Mouse (Mus musculus): ENCODE results near the gene Col26a1.

The Col26a1 gene

GRCm38 (mm10) chr5:136882788-136883439 lies at the start of gene Col26a1:
Gene Col26a1, minus strand, starts transcription at chr5:136883209.
- peak; percentile 47 for DNase-seq

- DNase-seq = no peak
Measured at GRCm38 (mm10) chr5:136931896-136932295, 48.9 kb upstream of the Col26a1 start.

- DNase-seq = peak; percentile 94
Measured at GRCm38 (mm10) chr5:136929073-136929472, 46.1 kb upstream of the Col26a1 start.

DNA sequence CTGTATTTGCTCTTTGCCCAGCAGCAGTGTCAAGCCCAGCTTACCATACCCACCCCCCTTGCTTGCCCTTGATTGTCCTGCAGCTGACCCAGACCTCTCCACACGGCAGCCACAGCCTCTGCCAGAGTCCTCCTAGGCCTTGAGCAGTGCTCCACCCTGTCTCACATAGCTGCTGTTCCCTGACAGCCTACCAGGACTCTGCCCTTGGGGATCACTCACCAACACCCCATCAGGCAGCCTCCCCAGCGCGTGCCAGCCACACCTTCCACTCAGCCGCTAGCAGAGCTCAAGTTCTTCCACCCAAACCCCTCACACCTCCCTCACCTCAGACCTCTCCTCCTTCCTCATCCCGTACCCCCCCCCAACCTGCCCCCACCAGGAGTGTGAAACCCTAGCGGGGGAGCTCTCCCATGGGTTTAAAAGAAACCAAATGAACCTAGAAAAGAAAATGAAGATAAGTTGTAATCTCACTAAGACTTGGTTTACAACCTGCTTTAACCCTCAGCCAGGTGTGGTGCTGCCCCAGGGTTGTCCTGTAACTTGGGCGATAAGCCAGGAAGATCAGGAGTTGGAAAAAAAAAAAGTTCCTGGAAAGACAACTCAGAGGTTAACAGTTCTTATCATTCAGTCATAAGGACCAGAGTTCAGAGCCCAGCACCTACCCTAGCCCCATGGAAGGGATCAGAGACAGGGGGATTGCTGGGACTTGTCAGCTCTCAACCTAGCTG lies 40.9 kb upstream of the Col26a1 start:
- no peak for DNase-seq

DNA sequence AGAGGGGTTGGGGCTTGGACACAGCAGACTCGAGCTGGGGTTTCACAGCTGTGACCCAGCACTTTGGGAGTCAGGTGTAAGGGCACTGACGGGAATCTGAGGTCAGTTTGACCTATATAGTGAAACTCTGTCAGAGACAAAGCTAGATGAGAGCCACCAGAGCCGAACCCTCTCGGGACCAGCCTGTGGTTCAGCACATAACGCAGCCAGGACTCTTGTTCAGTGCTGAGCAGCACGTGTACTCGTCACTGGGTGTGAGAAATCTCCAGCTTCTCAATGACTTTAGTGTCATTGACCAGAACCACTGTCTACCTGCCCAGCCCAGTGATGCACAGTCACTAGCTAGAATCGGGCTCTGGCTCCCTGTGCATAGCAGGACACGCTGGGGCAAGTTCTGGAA lies 39.8 kb upstream of the Col26a1 start:
- DNase-seq = no peak

DNA sequence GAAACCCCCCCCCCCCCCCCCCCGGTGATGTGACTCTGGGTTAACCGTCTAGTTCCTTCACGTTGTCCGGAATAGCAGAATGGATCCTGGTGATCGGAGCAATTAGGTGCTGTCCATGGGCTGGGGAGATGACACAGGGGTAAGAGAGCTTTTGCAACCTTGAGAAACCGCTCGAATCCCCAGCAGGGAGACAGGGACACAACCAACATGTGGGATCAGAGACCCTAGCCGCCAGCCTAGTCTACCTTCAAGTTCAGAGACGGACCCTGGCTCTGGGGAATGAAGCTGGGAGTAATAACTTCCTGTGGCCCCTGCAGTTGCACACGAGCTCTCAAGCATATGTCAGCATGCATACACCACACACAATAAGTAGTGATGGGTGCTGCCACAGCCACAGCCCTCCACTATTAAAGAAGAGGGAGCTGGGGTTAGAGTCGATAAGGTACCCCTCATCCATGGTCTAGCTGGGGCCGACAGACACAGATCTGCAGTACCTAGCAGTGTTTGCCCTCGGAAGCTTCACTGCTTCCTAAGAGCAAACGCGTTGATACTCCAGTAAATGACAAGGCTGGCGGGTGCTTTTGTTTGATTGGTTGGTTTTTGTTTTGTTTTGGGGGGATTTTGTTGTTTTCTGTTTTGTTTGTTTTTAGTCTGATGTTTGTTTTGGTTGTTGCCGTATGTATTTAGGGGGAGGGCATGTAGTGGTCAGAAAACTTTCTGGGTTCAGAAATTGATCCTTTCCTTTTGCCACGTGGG lies 36.7 kb upstream of the Col26a1 start:
- DNase-seq = peak; percentile 12

- peak; percentile 92 for DNase-seq
Measured at GRCm38 (mm10) chr5:136918655-136919472, 35.9 kb upstream of the Col26a1 start.

DNA sequence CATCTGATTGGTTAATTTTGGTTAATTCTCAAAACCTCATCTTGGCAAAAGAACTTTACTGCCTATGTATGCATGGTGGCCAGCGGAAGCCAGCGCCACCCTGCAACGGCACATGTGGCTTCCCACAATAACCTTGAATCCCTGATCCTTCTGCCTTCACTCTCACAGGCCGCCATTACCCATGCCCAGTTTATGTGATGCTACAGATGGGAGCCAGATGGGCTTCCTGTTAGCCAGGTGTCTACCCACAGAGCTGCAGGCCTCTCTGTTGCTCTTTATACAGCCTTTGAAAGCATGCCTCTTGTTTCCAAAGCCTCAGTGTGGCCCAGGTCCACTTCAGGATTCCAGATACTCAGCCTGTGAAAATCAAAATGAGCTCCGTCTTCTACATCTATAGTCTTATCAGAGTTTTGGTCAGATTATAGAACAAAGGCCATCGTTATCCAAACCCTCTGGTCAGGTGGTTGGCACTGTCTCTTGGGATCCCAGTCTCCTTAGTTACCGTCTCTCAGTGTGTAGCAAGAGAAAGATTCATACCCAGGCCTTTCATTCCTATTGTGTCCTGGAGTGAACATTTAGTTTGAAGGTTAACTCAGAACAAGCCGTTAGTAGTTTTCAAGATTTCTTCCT lies 34.7 kb upstream of the Col26a1 start:
- DNase-seq = no peak

DNA sequence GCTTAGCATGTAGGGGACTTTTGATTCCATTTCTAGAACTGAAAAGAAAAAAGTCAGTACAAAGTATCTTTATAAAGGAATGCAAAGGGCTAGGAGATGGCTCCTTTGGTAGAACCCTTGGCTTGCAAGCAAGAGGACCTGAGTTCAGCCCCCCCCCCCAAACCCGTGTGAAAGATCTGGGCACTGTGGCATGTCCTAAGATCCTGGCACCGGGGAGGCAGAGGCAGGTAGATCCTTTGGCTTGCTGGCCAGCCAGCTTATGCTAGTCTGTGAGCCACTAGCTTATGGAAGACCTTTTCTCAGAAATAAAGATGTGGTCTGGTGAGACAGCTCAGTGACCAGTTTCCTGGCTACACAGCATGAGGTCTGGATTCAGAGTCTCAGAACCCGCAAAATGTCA lies 31.2 kb upstream of the Col26a1 start:
- DNase-seq = no peak

GRCm38 (mm10) chr5:136907991-136908857 lies 25.2 kb upstream of the Col26a1 start, which contains the start of gene Ift22:
Gene Ift22, plus strand, starts transcription at chr5:136908150.
- peak; percentile 97 for DNase-seq

DNA sequence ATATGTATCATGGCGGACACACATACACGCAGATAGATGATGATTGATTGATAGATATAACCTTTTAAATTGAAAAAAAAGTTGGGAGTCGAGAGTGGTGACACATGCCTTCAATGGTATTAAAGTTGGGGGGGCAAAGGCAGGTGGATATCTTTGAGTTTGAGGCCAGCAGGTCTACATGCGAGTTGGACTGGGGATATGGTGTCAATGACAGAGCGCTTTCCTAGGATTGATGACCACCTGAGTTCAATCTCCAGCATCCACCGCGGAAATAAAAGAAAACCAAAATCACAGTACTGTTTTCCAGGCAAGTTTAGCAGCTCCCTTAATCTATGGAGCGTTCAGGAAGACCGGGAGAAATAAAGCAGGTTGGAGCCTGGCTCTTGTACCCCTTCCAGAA lies 24.6 kb upstream of the Col26a1 start:
- DNase-seq = no peak

- peak; percentile 50 for DNase-seq
Measured at GRCm38 (mm10) chr5:136905630-136906029, 22.6 kb upstream of the Col26a1 start.

DNA sequence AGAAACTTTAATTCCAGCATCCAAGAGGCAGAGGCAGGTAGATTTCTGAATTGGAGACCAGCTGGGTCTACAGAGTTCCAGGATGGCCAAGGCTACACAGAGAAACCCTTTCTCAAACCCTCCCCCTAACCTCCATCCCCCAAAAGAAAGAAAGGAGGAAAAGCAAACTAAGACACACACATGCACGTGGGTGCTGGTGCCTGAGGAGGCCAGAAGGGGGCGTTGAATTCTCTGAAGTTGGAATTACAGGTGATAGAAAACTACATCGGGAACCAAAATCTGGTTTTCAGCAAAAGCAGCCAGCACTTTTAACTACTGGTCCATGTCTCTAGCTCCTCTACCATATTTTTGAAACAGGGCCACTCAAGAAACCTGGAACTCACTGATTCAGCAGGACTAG lies 21.6 kb upstream of the Col26a1 start:
- no peak for DNase-seq

DNA sequence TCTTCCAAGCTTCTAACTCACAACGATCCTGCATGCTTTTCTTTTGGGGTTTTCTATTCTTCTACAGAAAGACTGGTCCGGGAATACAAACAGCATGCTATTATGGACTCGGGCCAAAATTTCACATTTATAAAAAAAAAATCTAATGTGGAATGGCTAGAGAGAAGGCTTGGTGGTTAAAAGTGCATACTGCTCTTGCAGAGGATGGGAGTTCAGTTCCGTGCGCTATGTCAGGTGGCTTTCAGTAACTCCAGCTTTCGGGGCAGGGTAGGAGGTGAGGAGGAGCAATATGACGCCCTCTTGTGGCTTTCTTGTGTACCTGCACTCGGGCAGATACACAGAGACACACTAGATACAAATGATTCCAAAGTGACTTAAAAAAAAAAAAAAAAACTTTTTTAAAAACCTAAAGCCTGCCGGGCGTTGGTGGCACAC lies 12.5 kb upstream of the Col26a1 start:
- no peak for DNase-seq

- DNase-seq = no peak
Measured at GRCm38 (mm10) chr5:136894840-136895528, 12.0 kb upstream of the Col26a1 start.

- no peak for DNase-seq
Measured at GRCm38 (mm10) chr5:136888539-136889355, 5.7 kb upstream of the Col26a1 start.

GRCm38 (mm10) chr5:136886957-136887356 lies 3.9 kb upstream of the Col26a1 start:
- no peak for DNase-seq

GRCm38 (mm10) chr5:136882055-136882787 lies 788 bp downstream of the Col26a1 start:
- DNase-seq = peak; percentile 50
